Mouse (Mus musculus) retina, postnatal 7 days (tissue): Measurements from ENCODE around the gene Ces2c.
"Not testable (repeated sequence)": the region's sequence is repeated elsewhere in the genome, so short reads cannot be mapped to it uniquely, and the experiment has no call there.

Experiments
- DNase-seq: peaks from one replicate; pipeline ENCODE4 v3.0.0-alpha.2; 2012; ENCODE audit warnings: low read depth, low spot score

The Ces2c gene

DNA sequence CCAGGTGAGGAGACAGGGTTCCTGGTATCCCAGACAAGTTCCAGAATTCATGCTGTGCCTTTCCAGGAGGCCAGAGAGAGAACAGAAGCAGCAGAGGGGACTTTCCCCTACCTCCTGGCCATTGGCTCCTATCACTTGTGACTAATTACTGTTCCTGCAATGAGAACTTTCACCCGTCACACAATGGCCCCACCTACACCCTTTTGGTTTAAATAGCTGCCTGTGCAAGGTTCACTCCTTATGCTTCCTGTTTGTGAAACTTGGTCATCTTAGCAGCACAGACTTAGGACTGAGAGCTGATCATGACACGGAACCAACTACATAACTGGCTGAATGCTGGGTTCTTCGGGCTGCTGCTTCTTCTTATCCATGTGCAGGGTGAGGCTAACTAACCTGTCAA, at the start of gene Ces2c:
Gene Ces2c, plus strand, starts transcription at position 238 of the 400 bp plus-strand sequence.
- DNase-seq: no peak

DNA sequence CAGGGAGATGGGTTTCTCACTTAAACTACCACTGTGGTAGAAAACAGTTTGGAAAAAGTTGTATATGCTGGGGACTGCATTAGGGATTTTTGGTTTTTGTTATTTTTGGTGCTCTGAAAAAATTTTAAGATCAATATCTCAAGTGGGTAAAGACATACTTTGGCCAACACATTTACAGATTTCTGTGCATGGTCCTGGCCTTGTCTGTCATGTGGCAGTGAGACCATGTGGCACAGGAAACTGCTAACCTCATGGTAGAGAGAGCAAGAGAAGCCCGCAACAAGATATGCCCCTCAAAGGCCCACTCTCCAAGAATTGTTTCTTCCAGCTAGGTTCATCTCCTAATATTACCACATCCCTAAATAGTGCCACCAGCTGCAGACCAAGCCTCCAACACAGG, 47.5 kb upstream of the Ces2c start:
- no peak for DNase-seq

DNA sequence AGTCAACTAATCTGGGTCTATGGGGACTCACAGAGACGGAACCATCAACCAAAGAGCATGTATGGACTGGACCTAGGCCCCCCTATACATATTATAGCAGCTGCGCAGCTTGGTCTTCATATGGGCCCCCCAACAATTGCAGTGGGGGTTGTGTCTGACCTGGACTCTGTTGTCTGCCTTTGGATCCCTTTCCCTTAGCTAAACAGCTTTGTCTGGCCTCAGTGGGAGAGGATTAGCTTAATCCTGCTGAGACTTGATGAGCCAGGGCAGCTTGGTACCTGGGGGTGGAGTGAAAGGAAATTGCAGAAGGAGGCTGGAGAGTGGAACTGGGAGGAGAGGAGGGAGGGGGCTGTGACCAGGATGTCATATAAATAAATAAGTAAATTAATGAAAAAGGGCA, 40.7 kb upstream of the Ces2c start:
- peak; percentile 50 for DNase-seq

DNA sequence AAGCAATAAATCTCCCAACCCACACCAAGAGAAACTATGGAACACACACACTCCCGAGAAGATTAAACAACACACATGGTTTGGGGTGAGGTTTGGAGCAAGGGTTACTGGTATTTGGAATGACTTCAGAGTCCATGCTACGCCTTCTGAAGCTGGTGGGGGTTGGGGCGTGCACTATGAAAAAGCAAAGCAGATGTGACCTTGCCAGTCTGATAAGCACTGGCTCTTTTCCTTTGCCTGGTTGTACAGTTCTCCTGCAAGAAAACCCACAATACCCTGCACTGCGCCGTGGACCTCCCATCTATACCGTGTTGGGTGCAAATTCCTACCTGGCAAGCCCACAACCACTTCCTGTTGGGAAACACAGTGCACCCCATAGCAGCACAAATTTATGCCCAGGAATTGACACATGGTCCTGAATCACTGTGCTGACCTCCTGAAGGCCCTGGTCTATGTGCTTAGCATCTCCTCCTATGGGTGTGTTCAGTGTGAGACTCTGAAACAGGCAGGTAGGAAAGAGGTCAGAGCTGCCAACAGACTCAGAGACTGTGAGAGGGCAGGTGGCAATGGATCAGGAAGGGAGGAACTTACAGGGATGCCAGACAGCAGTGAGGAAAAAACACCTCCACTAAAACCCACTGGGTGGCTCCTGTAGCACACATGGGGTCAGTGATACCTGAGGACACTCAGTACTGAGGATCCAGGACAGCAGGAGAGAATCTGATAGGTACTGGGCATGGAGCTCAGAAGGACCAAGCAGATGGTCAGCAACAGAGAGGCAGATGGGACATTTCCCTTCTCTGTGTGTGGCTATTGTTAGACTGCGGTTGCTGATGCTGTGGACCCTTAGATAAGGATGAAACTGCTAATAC, 38.1 kb upstream of the Ces2c start:
- DNase-seq: no peak

DNA sequence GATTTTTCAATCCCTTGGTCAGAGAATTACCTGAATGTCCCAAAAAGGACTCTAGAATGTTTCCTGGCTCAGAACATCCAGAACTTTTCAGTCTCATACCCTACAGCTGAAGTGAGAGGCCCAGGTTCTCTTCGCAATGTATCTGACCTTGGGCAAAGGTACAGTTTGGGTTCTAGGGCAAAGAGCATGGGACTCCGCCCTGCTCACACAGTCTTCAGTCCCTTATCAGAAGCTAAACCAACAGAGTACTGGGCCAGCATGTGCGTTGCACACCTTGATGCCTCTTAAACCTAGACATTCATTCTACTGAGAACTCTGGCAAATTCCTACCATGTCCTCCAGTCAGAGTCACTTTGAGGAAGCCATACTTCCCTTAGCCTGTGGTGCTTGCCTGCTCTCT, 37.4 kb upstream of the Ces2c start:
- DNase-seq: no peak

DNA sequence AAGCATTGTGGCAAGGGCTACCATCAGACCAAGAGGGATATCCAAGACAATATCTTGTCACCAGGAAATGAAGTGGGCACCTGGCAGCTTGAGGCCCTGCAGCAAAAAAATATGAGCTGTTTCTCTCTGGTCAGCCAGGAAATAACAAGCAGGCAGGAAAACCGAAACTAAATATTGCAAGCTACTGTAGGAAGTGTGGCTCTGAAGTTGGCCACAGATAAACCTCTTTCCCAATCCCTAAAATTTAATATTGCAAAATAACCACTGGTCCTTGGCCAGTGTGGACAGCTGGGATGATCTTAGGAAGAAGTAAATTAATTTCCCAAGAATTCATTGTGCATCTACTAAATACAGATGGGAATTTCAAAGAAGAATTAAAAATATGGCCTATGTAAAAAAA, 20.0 kb upstream of the Ces2c start:
- DNase-seq: no peak

DNA sequence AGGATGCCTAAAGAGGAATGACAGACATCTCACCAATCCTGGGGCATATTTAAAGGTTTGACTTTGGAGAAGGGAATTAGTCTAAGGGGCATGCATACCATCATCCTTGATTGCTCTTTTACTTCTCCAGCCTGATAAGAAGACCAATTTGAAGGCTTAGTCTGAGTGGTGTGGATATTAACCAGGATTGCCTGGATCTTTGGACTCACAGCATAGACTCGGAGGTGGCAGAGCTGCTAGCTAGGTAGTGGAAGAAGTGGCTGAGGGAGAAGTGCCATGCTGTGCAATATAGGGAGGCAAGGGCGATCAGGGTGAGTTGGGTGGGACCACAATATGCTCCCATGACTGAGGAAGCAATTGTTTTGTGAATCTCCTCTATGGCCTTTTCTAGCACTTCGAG, 18.6 kb upstream of the Ces2c start:
- no peak for DNase-seq

DNA sequence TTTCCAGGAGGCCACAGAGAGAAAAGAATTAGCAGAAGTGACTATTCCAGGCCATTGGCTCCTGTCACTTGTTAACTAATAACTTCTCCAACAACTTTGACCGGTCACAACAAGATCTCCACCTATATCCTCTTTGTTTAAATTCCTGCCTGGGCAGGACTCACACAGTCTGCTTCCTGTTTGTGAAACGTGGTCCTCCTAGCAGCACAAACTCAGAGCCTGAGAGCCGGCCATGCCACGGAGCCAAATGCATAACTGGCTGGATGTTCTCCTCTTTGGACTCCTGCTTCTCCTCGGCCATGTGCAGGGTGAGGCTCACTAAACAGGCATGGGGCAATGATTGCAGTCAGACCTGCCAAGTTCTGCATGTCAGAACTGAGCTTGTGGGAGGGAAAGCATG, 15.4 kb upstream of the Ces2c start, which contains the start of gene Ces2b:
Gene Ces2b, plus strand, starts transcription at position 133 of the 400 bp plus-strand sequence.
- no peak for DNase-seq

DNA sequence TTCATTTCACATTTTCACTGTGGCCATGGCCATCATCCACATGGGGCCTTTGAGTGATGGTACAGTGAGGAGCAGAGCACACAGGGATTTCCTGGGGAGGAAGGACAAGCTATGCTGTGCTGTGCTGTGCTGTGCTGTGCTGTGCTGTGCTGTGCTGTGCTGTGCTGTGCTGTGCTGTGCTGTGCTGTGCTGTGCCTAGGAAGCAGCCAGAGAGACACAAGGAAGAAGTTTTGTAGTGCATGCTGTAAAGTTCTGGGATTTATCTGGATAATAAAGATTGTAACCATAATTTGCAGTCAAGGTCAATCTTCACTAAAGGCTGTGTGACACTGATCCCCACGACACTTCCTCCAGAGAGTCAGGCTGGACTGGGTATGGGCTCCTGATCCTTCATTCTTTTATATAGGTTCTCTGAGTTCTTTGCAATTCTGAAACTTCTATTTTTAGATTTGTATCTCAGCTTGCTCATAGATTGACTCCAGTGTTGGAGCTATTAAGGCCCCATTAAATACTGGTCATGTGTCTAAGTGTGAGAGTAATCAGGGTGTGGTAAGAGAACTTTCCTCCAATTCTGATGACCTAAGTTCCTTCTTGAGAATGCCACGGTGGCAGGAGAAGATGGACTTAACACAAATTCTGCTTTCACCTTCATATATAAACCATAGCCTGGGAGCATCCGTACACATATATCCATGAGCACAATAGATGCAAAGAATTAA, 5.3 kb upstream of the Ces2c start:
- DNase-seq: no peak

DNA sequence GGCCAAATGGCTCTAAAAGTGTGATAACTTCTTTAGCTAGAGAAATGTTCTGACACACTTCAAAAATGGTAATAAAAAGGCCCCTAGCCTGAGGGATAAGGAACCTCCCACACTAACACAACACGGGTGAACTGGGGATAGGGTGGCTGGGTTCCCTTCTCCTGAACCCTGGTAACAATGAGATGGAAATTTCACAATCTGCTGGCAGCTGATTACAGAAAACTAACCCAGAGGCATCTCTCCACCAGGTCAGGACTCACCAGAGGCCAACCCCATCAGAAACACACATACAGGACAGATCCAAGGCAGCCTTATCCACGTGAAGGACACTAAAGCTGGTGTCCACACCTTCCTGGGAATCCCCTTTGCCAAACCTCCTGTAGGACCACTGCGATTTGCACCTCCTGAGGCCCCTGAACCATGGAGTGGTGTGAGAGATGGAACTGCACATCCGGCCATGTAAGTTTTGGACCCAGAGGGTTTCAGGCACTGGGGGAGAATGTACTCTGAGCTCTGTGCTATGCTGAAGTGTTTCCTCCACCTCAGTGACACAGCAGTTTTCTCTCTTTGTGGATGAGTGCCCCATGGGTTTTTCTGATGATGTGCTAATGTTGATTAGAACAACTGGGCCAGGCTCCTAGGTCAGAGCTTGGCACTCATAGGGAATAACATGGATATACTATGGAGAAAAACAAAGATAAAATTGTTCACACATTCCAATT, 1.0 kb downstream of the Ces2c start:
- DNase-seq: no peak

DNA sequence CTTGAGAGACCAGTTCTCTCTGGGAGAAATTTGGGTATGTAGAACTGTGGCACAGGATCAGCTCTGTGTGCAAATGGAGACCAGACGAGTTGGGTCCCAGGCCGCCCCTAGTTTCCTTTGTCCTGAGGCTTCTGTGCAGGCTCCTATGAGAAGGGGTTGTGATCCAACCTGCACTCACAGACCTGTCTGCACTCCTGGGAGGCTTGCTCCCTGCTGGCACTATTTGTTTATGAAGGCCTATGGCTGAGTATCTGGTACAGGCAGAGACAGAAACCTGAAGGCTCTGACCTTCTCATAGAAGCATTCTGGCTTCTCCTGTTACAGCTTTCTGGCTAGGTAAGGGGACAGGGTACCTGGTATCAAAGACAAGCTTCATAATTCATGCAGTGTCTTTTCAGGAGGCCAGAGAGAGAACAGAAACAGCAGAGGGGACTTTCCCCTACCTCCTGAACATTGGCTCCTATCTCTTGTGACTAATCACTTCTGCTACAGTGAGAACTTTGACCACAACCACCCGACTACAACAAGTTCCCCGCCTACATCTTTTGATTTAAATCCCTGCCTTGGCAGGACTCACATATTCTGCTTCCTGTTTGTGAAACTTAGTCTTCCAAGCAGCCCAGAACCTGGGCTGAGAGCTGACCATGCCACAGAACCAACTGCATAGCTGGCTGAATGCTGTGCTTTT, 20.1 kb downstream of the Ces2c start:
- not testable (repeated sequence) for DNase-seq

DNA sequence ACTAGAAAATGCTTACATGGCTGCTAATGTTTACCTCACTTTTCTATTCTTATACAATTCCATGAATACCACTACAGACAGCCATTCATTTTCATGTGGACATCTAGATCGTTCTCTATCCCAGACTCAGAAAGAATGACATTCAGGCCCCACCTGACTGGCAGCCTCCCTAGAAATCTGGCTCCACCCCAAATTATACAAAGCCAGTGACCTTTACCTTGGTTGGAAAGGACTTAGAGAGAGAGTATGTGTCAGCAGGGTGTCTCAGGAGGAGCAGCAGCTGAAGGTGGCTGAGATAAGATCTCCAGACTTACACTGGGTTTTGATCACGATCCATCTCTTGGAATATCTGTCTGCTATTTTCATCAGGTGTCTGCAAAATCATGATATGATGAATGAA, 22.0 kb downstream of the Ces2c start:
- not testable (repeated sequence) for DNase-seq

DNA sequence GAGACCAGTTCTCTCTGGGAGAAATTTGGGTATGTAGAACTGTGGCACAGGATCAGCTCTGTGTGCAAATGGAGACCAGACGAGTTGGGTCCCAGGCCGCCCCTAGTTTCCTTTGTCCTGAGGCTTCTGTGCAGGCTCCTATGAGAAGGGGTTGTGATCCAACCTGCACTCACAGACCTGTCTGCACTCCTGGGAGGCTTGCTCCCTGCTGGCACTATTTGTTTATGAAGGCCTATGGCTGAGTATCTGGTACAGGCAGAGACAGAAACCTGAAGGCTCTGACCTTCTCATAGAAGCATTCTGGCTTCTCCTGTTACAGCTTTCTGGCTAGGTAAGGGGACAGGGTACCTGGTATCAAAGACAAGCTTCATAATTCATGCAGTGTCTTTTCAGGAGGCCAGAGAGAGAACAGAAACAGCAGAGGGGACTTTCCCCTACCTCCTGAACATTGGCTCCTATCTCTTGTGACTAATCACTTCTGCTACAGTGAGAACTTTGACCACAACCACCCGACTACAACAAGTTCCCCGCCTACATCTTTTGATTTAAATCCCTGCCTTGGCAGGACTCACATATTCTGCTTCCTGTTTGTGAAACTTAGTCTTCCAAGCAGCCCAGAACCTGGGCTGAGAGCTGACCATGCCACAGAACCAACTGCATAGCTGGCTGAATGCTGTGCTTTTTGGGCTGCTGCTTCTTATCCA, 39.5 kb downstream of the Ces2c start:
- DNase-seq: not testable (repeated sequence)

DNA sequence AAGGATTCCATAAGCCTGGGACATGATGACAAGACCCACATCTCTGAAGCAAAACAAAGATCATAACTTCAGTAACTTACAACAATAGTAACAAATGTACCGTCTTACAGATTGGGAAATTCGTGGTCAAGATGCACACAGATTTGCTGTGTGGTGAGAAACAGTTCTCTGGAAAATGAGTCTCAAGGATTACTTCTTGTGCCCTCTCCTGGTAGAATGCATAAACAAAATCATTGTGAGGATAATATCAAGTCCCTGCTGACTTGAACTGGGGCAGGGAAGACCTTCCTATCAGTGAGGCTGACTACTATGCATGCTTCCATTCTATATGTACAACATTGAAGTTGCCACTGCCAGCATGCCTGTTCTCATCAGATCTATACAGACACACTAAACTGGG, 54.9 kb downstream of the Ces2c start:
- no peak for DNase-seq
